Mouse (Mus musculus): ENCODE measurements around the gene Kcnh8.

The Kcnh8 gene

DNA sequence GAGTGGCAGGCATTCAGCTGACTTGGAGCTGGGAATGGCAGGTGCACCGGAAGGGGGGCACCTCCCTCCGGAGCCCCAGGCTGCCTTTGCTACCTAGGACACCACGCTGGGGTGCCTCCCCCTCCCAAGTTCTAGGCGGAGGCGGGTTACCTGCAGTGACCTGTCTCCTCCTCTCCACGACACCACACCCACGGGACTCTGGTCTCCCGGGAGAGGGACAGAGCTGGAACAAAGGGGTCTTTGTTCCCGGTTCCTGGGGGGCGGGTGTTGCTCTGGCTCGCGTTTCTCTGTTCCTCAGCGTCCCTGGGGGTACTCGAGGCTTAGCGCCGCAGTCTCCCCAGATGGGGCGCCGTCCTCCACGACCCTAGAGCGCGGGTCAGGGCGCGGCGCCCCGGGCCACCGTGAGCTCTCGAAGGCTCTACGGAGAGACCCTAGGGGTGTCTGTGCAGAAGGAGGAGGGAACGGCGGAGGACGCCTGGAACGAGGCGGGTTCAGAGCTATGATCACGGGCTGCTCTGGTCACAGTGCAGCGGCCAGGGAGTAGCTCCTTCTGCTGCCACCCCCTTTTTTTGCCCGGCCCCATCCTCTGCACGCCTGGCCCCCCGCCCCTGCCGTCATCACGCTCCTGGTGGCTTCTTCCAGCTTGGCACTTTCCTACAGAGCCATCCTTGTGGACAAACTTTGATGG is at the start of gene Kcnh8:
TSS of gene Kcnh8 (plus strand) at position 617 of the 688 bp plus-strand sequence.
- peak; percentile 12 for DNase-seq (ENCODE audit: low read depth, low spot score)

DNA sequence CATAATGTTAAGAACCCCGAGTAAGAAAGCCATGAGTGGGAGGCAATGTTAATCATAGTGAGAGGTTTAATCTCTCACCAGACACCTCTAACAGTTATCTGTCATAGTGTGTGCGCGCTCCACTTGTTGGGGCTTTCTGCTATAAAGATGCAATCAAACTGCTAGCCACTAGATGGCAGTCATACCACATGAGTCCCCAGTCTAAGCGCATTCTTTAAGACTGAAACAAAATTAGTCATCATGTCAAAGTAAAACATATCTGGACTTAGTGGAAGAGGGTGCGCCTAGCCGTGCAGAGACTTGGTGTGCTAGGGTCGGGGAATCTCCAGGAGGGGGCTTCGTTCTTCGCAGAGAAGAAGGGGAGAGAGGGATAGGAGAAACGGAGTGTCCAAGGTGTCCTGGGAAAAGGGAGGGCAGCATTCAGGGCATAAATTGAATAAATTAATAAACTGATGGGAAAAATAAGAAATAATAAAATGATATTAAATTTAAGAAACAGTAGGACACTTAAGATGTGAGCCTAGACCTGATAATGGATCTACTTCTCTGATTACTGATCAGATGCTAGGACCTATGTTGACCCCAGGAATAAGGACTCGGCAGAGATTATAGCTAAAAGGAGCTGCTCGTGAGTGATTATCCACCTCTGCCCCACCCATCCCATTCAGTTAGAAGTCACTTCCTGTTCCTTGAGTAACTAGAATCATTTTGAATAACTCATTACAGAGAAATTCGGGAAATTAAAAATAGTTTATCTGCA is 42.4 kb upstream of the Kcnh8 start:
- peak; percentile 69 for DNase-seq (ENCODE audit: low read depth, low spot score)

DNA sequence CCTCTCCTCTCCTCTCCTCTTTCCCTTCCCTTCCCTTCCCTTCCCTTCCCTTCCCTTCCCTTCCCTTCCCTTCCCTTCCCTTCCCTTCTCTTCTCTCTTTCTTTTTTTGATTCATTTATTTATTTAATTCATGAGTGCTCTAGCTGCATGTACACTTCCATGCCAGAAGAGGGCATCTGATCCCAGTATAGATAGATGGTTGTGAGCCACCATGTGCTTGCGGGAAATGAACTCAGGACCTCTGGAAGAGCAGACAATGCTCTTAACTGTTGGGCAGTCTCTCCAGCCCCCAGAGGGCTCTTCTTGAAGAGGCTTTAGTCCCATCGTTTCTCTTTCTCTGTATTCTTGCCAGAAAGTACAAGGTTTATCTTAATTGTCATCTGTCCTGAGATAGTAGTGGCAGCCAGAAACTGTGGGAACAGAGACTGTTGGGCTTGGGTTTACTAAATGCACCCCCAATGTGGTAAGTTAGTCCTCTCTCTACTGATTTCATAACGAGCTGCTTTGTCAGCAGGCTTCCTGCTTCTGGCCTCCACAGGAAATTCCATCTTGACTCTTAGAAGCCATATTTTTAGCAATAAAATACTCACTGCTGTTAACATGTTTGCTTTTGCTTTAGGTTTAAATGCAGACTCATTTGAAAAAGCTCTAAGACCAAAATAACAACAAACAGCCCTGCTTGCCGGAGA is 36.9 kb upstream of the Kcnh8 start:
- DNase-seq (ENCODE audit: low read depth, low spot score), result peak; percentile 52

DNA sequence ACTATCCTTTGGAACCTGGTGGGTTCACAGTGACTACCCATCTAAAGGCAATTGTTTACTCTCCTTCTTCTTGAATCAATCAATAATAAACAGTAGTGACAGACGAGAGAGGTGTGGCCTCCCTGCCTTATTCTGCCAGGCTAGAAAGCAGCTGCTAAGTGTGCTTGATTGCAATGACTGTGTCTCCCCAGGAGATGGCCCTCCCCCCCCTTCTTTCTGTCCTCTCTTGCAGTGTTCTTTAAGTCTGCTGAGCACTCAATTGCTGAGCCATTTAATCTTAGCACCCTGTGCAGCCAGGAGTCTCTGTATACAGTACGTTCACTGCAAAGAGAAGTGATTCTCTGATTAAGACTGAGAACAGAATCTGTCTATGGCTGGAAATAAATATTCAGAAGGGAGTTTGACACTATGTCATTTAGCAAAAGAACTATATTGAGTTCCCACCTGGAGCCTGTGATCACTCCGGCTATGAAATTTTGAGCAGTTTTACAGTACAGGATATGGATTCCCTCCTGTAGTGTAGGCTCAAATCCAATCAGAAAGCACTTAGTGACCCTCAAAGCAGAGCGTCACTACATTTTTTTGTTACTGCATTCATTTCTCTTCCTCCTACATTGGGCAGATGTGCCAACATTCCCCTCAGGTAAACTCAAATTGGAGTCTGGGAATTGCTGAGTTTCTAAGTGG is 32.8 kb upstream of the Kcnh8 start:
- DNase-seq (ENCODE audit: low read depth, low spot score), result peak; percentile 32

DNA sequence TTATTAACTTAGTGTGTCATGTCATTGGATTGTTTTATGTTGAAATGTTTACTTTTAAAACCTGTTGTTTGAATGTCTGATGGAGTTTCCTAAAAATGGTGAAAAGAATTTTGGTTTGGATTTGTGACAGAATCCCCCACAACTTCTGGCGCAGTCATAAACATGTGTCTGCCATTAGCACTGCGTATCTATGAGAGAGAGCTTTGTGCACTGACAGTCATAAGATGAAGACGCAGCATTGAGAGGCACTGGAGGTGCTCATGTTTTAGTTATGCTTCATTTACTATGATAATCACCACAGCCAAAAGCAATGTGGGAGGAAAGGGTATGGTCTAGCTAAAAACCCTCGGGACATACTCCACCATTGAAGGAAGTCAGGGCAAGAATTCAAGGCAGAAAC is 30.3 kb upstream of the Kcnh8 start:
- no peak for DNase-seq (ENCODE audit: low read depth, low spot score)

DNA sequence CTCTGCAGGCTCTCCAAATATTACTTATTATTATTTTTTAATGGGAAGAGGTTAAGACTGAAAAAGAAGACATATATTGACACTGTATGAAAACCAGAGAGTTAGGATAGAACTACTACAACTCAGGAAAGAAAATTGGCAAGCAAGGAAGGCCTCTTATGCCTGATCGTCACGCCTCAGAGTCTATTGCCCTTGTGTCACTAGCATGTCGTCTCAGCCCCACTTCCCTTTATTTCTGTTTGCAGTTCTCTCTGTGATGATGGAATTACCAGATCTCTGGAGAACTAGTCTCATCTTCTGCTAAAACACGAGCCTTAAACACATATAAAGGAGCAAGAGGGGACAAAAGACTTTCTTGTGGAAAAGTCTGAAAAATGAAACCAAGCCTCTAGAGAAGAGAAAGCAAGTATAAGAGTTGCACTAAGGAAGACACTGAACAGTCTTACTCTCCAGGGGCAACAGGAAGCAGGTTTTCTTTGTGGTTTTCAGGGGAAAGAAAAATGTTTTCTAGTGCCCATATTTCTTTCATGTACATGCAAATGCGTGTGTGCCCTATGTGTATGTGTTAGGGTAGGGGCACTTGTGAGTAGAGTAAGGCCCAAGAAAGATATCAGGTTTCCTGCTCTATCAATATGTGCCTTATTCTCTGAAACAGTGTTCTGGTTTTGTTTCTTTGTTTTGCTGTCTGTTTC is 10.9 kb upstream of the Kcnh8 start:
- DNase-seq (ENCODE audit: low read depth, low spot score), result no peak

DNA sequence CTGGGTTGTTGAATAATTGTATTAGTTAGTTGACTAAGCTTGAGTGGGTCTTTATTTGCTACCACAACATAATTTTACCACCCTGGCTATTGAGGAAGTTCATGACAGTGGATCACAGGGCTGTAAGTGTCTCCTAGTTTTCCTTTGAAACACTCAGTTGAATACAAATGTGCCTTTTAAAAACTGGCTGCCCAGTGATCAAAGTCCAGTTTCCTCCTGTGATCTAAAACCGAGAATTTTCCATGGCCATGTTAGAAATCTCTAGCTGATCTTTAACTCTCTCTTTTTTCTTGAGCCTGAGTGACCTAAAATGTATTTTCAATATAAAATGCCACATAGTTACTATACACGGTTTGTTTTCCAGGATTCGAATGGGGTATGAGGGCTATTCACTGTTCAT is 3.4 kb upstream of the Kcnh8 start:
- DNase-seq (ENCODE audit: low read depth, low spot score), result no peak

DNA sequence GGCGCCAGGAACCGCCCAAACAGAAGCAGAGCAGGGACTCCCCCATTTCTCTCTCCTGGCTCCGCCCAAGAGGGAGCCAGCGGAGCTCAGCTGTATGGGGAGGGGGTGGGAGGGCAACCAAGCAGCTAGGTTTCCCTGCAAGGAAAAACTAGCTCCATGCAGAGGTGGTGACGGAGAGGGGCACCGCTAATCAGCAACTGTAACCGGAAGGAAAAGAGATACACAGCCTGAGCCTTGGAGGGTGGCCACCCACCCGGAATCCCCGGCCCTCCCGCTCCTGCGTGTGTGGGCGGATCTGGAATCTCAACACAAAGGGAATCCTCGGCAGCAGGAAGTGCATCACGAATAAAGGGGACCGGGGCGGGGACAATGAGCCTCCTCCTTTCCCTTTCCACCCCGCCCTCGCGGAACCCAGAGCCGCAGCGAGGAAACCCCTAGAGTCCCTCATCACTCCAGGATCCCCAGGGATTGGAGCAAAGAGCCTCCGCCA is 1.6 kb upstream of the Kcnh8 start:
- DNase-seq (ENCODE audit: low read depth, low spot score), result peak; percentile 87

DNA sequence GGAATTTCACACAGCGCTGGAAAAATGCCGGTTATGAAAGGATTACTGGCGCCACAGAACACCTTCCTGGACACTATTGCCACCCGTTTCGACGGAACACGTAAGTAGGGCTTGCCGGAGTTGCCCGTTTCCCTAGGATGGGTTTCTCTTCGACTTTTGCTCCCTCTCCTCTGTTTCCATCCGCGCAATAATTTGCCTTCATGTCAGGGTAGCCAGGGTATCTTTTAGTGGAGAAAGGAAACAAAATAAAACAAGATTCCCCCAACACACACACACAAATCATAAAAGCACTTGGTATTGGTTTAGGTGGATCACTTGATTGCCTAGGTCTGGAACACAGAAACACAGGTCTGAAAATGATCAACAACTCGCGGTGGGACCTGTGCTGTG is 267 bp downstream of the Kcnh8 start:
- DNase-seq (ENCODE audit: low read depth, low spot score), result no peak

DNA sequence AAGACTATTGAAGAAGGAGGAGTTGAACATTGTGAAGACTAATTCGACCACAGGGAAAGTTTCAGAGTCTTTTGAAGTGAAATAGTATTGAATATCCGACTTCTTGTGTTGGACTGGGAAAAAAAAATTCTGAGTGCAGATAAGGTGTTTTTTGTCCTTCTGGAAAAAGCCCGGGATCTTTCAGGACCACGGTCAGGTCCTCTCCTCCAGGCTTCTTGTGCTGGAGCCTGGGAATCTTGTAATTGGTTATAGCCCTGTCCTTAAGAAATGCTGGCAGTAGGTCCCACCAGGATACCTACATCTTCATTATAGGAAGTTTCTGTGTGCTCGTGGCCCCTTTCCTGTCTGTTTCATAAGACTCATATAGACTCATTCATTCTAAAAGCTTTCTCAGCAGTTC is 902 bp downstream of the Kcnh8 start:
- DNase-seq (ENCODE audit: low read depth, low spot score), result peak; percentile 58

DNA sequence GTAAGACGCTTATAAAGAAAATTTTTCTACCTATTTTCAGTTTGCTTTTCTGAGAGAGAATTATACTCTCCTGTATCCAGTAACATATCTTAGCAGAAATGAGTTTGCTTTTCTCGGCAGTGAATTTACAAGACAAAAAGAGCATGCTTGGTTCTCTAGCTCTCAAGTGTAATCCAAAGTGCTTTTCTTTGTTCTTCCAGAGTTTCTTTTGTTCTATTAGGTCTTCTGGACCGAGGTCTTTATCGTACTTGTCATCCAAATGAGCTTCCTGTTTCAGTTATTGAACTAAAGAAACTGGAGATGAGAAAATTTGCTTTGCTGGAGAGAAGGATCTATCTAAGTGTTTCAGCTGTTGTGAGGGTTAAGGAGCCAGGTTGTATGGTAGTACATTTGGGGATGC is 8.9 kb downstream of the Kcnh8 start:
- peak; percentile 18 for DNase-seq (ENCODE audit: low read depth, low spot score)

DNA sequence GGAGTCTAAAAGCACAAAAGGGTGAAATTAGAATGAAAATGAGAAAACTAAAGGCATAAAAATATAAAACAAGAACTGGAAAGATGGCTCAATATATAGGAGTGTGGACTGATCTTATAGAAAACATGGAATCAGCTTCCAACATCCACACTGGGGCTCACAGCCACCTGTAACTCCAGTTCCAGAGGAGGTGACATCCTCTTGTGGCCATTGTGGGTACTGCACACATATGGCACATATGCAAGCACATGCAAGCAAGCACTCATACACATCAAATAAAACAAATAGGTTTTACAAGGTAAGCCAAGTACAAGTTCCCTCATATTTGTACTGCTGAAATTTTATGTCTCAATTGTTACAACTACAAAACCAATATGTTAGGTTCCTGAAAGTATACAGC is 46.7 kb downstream of the Kcnh8 start:
- peak; percentile 80 for DNase-seq (ENCODE audit: low read depth, low spot score)

DNA sequence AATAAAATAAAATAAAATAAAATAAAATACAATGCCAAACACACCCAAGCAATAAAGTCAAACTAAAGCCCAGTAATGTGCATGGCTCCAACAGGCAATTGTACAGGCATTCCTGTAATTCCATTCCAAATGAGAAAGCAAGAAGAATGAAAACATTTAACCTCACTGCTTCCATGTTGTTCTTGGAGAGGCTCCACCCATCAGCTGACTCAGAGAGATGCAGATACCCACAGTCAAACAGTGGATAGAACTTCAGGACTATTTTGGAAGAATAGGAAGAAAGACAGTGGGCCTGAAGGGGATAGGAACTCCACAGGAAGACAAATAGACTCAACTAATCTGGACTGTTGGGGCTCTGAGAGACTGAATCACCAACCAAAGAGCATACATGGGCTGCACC is 89.5 kb downstream of the Kcnh8 start:
- DNase-seq (ENCODE audit: low read depth, low spot score), result peak; percentile 19

DNA sequence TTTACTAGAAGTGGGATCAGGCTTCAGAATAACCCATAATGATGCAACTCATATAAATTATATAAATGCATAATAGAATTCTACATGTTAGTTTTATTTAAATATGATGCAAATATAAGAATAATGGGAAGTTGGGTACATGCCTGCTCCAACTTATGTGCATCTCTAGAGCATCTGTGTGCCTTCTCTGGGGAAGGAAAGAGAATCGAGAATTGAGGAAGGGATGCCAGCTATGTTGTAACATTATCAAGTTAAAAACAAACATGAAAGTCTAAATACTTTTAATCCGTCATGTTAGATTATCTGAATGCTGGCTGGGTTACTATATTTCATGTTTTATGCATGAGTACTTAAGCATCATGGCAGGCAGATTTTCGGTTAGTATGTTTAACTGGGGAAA is 99.4 kb downstream of the Kcnh8 start:
- no peak for DNase-seq (ENCODE audit: low read depth, low spot score)

DNA sequence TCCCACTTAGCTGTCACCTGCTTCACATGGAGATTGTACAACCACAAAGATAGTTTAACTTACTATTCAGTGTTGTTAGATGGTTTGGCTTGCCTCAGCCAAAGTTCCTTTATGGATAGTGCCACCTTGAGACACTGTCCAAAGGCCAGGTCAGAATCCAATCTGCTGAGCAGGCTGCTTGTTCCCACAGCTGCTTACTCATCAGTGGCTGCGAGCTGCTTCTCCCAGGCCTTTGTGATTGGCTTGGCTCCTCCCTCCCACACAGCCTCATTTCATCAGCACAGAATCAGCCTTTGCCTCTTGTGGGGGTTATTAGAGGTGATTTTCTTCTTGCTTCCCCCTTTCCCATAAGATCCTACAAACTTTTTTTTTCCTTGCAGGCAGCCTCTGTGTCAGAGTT is 109.8 kb downstream of the Kcnh8 start:
- peak; percentile 11 for DNase-seq (ENCODE audit: low read depth, low spot score)

DNA sequence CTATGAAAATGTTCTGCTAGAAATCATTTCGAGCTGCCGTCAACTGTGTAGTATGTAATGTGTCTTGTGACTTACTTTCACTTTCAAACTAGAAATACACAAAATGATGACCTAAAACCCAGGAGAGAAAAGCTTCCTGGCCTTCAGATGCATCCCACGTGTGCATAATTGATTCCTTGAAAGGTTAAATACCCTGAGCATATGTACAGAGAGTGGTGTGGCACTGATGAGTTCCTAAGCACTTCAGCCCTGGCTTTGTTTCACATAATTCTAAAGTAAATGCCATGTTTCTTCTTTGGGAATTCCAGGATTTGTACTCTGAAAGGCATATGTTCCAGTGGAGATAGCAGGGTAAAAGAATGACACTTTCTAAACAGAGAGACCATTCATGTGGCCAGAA is 119.7 kb downstream of the Kcnh8 start:
- no peak for DNase-seq (ENCODE audit: low read depth, low spot score)

DNA sequence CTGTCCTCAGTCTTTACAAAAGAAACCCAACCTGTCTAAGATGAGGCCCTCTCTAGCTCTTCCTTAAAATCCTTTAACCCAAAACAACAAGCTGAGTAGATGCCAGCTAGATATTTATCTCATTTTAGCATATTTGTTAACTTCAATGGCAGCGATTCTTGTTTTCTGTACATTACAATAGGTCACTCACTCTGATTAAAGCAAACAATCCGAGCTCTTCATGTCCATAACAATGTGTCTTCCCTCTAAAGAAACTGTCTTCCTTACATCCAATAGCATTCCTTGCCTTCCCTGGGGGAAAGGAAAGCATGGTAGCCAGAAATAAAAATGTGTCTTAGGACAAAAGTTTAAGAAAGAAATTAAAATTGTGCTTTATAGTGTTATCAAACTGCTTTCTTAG is 126.3 kb downstream of the Kcnh8 start:
- peak; percentile 90 for DNase-seq (ENCODE audit: low read depth, low spot score)

DNA sequence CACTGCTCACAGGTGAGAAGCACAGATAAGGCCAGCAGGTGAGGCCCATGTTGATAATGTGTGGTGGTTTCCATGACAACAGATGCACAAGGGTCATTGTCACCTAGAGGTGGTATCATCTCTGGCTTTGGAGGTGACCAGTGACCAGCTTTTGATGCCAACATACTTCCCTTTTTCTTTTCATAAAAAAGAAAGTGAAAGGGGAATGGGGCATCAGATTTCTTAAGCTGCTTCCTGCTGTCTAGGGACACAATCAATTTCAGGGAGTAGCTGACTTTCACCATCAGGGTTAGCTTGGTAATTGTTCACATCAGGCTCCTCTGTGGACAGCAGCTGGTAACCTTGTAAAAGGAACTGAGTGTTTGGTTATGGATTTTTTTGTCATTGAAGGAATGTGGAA is 135.9 kb downstream of the Kcnh8 start:
- no peak for DNase-seq (ENCODE audit: low read depth, low spot score)

DNA sequence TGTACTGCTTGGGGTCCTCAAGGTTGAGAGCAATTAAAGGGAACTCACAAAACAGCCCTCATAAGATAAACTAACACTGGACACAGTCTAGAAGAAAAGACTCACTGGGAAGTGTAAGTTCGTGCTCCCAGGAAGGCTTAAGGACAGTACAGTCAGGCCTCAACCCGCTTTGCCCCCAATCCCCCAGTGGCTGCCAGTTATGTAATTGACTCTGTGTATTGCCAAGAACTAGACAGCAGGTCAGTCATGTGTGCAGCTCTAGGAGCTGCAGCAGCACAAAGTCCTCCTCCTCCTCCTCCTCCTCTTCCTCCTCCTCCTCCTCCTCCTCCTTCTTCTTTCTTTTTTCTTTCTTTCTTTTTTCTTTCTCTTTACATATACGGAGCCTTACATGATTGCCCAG is 185.6 kb downstream of the Kcnh8 start:
- no peak for DNase-seq (ENCODE audit: low read depth, low spot score)

DNA sequence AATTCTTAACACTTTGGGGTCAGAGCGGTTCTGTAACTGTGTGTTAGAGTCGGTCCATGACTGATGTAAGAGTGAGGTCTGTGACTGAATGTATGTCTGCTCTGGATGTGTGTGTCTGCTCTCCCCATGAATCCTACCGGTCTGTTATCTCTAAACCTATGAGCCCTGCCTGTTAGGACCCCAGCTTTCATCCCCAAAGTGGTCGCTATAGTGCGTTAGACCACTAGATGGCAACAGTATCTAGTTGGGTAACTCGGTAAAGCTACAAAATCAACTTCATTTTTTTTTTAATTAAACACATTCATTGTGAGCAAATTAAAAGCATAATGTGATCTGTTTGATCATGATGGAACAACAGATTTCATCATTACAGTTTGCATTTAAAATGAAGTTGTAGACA is 202.0 kb downstream of the Kcnh8 start:
- DNase-seq (ENCODE audit: low read depth, low spot score), result peak; percentile 24

DNA sequence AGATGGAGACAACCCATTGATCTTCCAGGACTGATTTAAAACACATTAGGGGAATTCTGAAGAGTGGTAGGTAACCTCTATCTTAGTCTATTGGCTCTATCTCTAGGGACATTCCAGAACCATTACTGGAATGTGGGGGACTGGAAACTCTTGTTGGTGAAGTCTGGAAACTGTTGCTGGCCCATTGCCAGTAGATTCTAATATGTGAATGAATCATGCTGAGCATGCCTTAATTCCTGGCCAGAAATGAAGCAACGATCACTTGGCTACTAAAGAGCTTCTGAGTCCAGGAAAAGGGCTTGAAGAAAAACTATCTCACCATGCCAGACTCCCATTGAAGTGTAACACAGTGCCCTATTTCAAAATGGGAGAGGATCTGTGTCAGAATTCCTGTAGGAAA is 208.3 kb downstream of the Kcnh8 start:
- peak; percentile 2 for DNase-seq (ENCODE audit: low read depth, low spot score)

Data from ZHBTc4 (cell line).